In genomic region chr11:117403073-117403472, GRCm38 (mm10) we compare ENCODE assay signal across 35 mouse cellular contexts.
"Had no signal": no experiment of that assay in that cellular context is flagged by ENCODE, and none has a peak within 500 bp of the region (broad histone marks: within the 10 kb centered on the region; RNA-seq: fewer than 3 reads in every experiment).

No protein-coding gene starts in this region.

- H3K9me3 ChIP-seq: heart, embryonic 13.5 days; heart, embryonic 15.5 days; hindbrain, embryonic 12.5 days; hindbrain, embryonic 15.5 days; intestine, embryonic 15.5 days; kidney, embryonic 15.5 days had no signal

- H3K27me3 ChIP-seq: hindbrain, embryonic 15.5 days had no signal

- H3K4me3 ChIP-seq: heart, embryonic 10.5 days; heart, embryonic 12.5 days; heart, embryonic 13.5 days; heart, embryonic 15.5 days; hindbrain, embryonic 10.5 days; hindbrain, embryonic 12.5 days; hindbrain, embryonic 13.5 days; hindbrain, embryonic 15.5 days; intestine, embryonic 15.5 days; kidney, embryonic 15.5 days; layer of hippocampus, adult 2 months; left cerebral cortex, adult 2 months had no signal

- H3K36me3 ChIP-seq: heart, embryonic 10.5 days; heart, embryonic 12.5 days; heart, embryonic 13.5 days; heart, embryonic 15.5 days; hindbrain, embryonic 10.5 days; hindbrain, embryonic 12.5 days; hindbrain, embryonic 13.5 days; hindbrain, embryonic 15.5 days; intestine, embryonic 15.5 days; kidney, embryonic 15.5 days had no signal

- H3K9ac ChIP-seq: heart, embryonic 12.5 days; heart, embryonic 13.5 days; heart, embryonic 15.5 days; hindbrain, embryonic 12.5 days; hindbrain, embryonic 14.5 days; hindbrain, embryonic 15.5 days; intestine, embryonic 15.5 days; kidney, embryonic 15.5 days had no signal

- H3K4me2 ChIP-seq: heart, embryonic 11.5 days; heart, embryonic 12.5 days; heart, embryonic 13.5 days; heart, embryonic 15.5 days; hindbrain, embryonic 12.5 days; hindbrain, embryonic 13.5 days; hindbrain, embryonic 14.5 days; hindbrain, embryonic 15.5 days; intestine, embryonic 15.5 days; kidney, embryonic 15.5 days had no signal

- H3K27ac ChIP-seq: heart, embryonic 10.5 days; heart, embryonic 13.5 days; heart, embryonic 15.5 days; hindbrain, embryonic 13.5 days; hindbrain, embryonic 14.5 days; hindbrain, embryonic 15.5 days; hindbrain, postnatal 0 days; intestine, embryonic 15.5 days; kidney, embryonic 15.5 days; kidney, postnatal 0 days; layer of hippocampus, adult 2 months; left cerebral cortex, adult 2 months had no signal

- ATAC-seq: hindbrain, embryonic 16.5 days; hindbrain, postnatal 0 days; inflammation-experienced regulatory T-cells, adult 6 months; intestine, embryonic 15.5 days; intestine, postnatal 0 days had no signal

- DNase-seq: heart, postnatal 10 days; heart, postnatal 14 days; heart, postnatal 36 days; heart, postnatal 4 days; kidney, adult 11 months; kidney, adult 18-20 months; kidney, adult 2 months; kidney, adult 8-10 months; kidney, adult 9 months; kidney, postnatal 10 days; kidney, postnatal 14 days; kidney, postnatal 25 days; kidney, postnatal 36 days; kidney, postnatal 4 days; layer of hippocampus, adult 9-11 months; layer of hippocampus, postnatal 36 days had no signal
